Mouse (Mus musculus) brain, adult 2 months (tissue): ENCODE data around the gene Fgfr2.

Experiments
- DNase-seq: peaks from one replicate; pipeline ENCODE4 v3.0.0; 2011; ENCODE audit warnings: low read depth, low spot score

Fgfr2 gene

GRCm38 (mm10) chr7:130659129-130659528 is 2464.0 kb downstream of the Fgfr2 start:
- DNase-seq, result no peak

GRCm38 (mm10) chr7:130657751-130658150 is 2465.4 kb downstream of the Fgfr2 start:
- DNase-seq, result peak; percentile 19

GRCm38 (mm10) chr7:130656965-130657364 is 2466.2 kb downstream of the Fgfr2 start:
- DNase-seq, result no peak

GRCm38 (mm10) chr7:130654562-130654961 is 2468.6 kb downstream of the Fgfr2 start:
- DNase-seq, result peak; percentile 29

- no peak for DNase-seq
Measured at GRCm38 (mm10) chr7:130653036-130653555, 2470.1 kb downstream of the Fgfr2 start.

GRCm38 (mm10) chr7:130650621-130651020 is 2472.5 kb downstream of the Fgfr2 start:
- DNase-seq, result no peak

GRCm38 (mm10) chr7:130649257-130649656 is 2473.9 kb downstream of the Fgfr2 start:
- DNase-seq, result no peak

- no peak for DNase-seq
Measured at GRCm38 (mm10) chr7:130648061-130648460, 2475.1 kb downstream of the Fgfr2 start.

- DNase-seq, result peak; percentile 19
Measured at GRCm38 (mm10) chr7:130646762-130647139, 2476.4 kb downstream of the Fgfr2 start.

GRCm38 (mm10) chr7:130645994-130646761 is 2477.0 kb downstream of the Fgfr2 start:
- DNase-seq, result no peak

GRCm38 (mm10) chr7:130645332-130645993 is 2477.7 kb downstream of the Fgfr2 start:
- DNase-seq, result peak; percentile 14

- peak; percentile 63 for DNase-seq
Measured at GRCm38 (mm10) chr7:130640681-130641080, 2482.5 kb downstream of the Fgfr2 start.

GRCm38 (mm10) chr7:130637811-130638210 is 2485.3 kb downstream of the Fgfr2 start:
- DNase-seq, result no peak

GRCm38 (mm10) chr7:130636902-130637301 is 2486.2 kb downstream of the Fgfr2 start:
- no peak for DNase-seq

GRCm38 (mm10) chr7:130636274-130636673 is 2486.9 kb downstream of the Fgfr2 start:
- DNase-seq, result no peak

GRCm38 (mm10) chr7:130635212-130635611 is 2487.9 kb downstream of the Fgfr2 start:
- DNase-seq, result no peak

- DNase-seq, result no peak
Measured at GRCm38 (mm10) chr7:130634259-130634871, 2488.8 kb downstream of the Fgfr2 start.

GRCm38 (mm10) chr7:130632379-130632732 is 2490.8 kb downstream of the Fgfr2 start:
- no peak for DNase-seq

GRCm38 (mm10) chr7:130631553-130632378 is 2491.4 kb downstream of the Fgfr2 start:
- peak; percentile 42 for DNase-seq

GRCm38 (mm10) chr7:130630956-130631355 is 2492.2 kb downstream of the Fgfr2 start:
- DNase-seq, result no peak

GRCm38 (mm10) chr7:130629999-130630398 is 2493.2 kb downstream of the Fgfr2 start:
- DNase-seq, result no peak

GRCm38 (mm10) chr7:130628601-130629000 is 2494.5 kb downstream of the Fgfr2 start:
- no peak for DNase-seq
